Mouse (Mus musculus) liver, embryonic 16.5 days (tissue): ENCODE data around the gene Mmd2. TPM values are rescaled to one million over a fixed set of nuclear protein-coding genes. Genes with fewer than 3 reads are reported as not detected.

Experiments used
- ATAC-seq: fragments of 200-750 bp; cut with Nextera tagmentation; 2 replicates; pipeline ENCODE4 v1.8.0; 2017; ENCODE audit warnings: low read depth, mild to moderate bottlenecking, moderate number of reproducible peaks, moderate library complexity
- H3K27ac ChIP-seq: fragments of 300-500 bp; sonication (generic); 2 replicates; pipeline ENCODE4 v1.5.1; 2014; ENCODE audit warnings: mild to moderate bottlenecking, low read length
- H3K27me3 ChIP-seq: fragments of 300-500 bp; sonication (generic); 2 replicates; pipeline ENCODE4 v1.6.1; 2014; ENCODE audit warnings: low read depth, low read length, mixed read lengths; ENCODE audit not compliant: control insufficient read depth, insufficient read depth
- H3K36me3 ChIP-seq: fragments of 300-500 bp; sonication (generic); 2 replicates; pipeline ENCODE4 v1.6.1; 2014; ENCODE audit warnings: mild to moderate bottlenecking; ENCODE audit not compliant: control insufficient read depth, insufficient read depth
- H3K4me1 ChIP-seq: fragments of 300-500 bp; sonication (generic); 2 replicates; pipeline ENCODE4 v1.6.1; 2014; ENCODE audit warnings: low read depth, low read length, mixed read lengths; ENCODE audit not compliant: control insufficient read depth
- H3K4me2 ChIP-seq: fragments of 300-500 bp; sonication (generic); 2 replicates; pipeline ENCODE4 v1.6.1; 2014; ENCODE audit warnings: low read depth, low read length, mixed read lengths
- H3K4me3 ChIP-seq: fragments of 300-500 bp; sonication (generic); 2 replicates; pipeline ENCODE4 v1.5.1; 2014; ENCODE audit warnings: low read depth, mild to moderate bottlenecking, low read length
- H3K9ac ChIP-seq: fragments of 300-500 bp; sonication (generic); 2 replicates; pipeline ENCODE4 v1.6.1; 2014; ENCODE audit warnings: low read depth, low read length
- H3K9me3 ChIP-seq: fragments of 300-500 bp; sonication (generic); replicated peaks from 2 replicates; pipeline ENCODE4 v1.6.1; 2016; ENCODE audit warnings: low read length; ENCODE audit not compliant: control insufficient read depth
- WGBS: fragments of 180-500 bp; shearing (Covaris S2); extraction: QIAGEN DNeasy Blood & Tissue Kit; methylation state at CpG from one replicate; pipeline ENCODE4 v1.1.7; 2014; ENCODE audit not compliant: insufficient replicate concordance; 5-methylcytosine and 5-hydroxymethylcytosine counted together
- polyA plus RNA-seq: library from polyadenylated mRNA; unstranded; fragments of >200 nt; fragmentation: Nextera tagmentation; extraction: Ambion mirVana; gene quantifications from 2 replicates; pipeline ENCODE4 v1.2.1, GENCODE M21; 2015

Mmd2 gene
- polyA plus RNA-seq, 1 experiment from 2014 or later = 20.6 TPM

- H3K4me2 ChIP-seq = no peak overlapping the region
- H3K9ac ChIP-seq = no peak overlapping the region
- no peaks in the 10 kb centered on the region for H3K36me3 ChIP-seq
- H3K27me3 ChIP-seq = no peaks in the 10 kb centered on the region
- WGBS = 57% methylated on average over 3 of the region's 3 CpGs
- no peaks in the 10 kb centered on the region for H3K9me3 ChIP-seq
- no peaks in the 10 kb centered on the region; the same call in none of the 2 replicates for H3K4me1 ChIP-seq
- no peak overlapping the region for H3K4me3 ChIP-seq
- ATAC-seq = no peak
- H3K27ac ChIP-seq = no peak overlapping the region
Measured at GRCm38 (mm10) chr5:142595698-142596097, 12.9 kb downstream of the Mmd2 start.

DNA sequence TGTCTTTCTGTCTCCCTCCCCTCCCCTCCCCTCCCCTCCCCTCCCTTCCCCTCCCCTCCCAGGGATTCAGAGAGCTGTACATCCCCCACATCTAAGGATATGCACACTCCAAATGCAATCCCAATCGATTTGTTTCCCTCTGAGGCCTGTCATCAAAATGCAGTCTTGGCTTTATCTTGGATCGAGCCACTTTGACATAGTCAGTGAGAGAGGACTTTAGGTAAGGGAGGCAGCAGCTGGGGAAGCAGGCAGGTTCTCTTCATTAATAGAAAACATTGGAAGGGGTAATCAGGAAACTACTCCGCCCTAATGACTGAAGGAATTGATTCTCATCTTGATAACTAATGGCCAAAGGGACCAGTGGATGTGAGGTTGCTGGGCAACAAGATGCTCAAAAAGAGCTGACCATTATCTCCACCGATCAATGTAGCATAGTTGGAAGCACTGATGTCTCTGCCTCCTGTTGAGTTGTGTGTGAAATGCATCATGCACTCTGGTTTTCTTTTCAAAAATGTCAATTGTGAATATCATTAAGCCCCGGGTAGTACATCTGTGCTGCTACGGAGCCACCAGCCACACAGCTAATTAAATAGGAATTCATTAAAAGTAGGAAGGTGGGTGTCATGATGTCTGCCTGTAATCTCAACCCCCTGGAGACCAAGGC lies 17.5 kb downstream of the Mmd2 start:
- no peak overlapping the region for H3K9ac ChIP-seq
- H3K9me3 ChIP-seq = no peaks in the 10 kb centered on the region
- H3K27ac ChIP-seq = no peak overlapping the region
- no peak overlapping the region for H3K4me3 ChIP-seq
- H3K27me3 ChIP-seq = no peaks in the 10 kb centered on the region
- H3K4me1 ChIP-seq = no peaks in the 10 kb centered on the region; the same call in none of the 2 replicates
- WGBS = 62% methylated on average over 6 of the region's 6 CpGs
- ATAC-seq = no peak
- no peak overlapping the region for H3K4me2 ChIP-seq
- no peaks in the 10 kb centered on the region for H3K36me3 ChIP-seq

GRCm38 (mm10) chr5:142583616-142584126 lies 24.9 kb downstream of the Mmd2 start:
- Histone ChIP-seq H3K4me2 (no peak overlapping the region), H3K4me3 (no peak overlapping the region), H3K9ac (no peak overlapping the region), H3K9me3 (no peaks in the 10 kb centered on the region), H3K36me3 (peaks cover 2% of the 10 kb centered on the region; the same call in 1 of the 2 replicates), H3K27ac (no peak overlapping the region), H3K27me3 (no peaks in the 10 kb centered on the region), H3K4me1 (no peaks in the 10 kb centered on the region; the same call in 1 of the 2 replicates)
- 54% methylated on average over 14 of the region's 14 CpGs for WGBS
- no peak for ATAC-seq

- H3K9me3 ChIP-seq = no peaks in the 10 kb centered on the region
- peaks cover 6% of the 10 kb centered on the region; the same call in 1 of the 2 replicates for H3K36me3 ChIP-seq
- ATAC-seq = peak; percentile 13; the same call in 1 of the 2 replicates
- H3K4me3 ChIP-seq = no peak overlapping the region
- H3K27ac ChIP-seq = no peak overlapping the region
- no peaks in the 10 kb centered on the region for H3K4me1 ChIP-seq
- WGBS = 8% methylated on average over 5 of the region's 5 CpGs
- H3K27me3 ChIP-seq = no peaks in the 10 kb centered on the region
- H3K4me2 ChIP-seq = no peak overlapping the region
- no peak overlapping the region for H3K9ac ChIP-seq
Measured at GRCm38 (mm10) chr5:142581517-142581916, 27.1 kb downstream of the Mmd2 start.

DNA sequence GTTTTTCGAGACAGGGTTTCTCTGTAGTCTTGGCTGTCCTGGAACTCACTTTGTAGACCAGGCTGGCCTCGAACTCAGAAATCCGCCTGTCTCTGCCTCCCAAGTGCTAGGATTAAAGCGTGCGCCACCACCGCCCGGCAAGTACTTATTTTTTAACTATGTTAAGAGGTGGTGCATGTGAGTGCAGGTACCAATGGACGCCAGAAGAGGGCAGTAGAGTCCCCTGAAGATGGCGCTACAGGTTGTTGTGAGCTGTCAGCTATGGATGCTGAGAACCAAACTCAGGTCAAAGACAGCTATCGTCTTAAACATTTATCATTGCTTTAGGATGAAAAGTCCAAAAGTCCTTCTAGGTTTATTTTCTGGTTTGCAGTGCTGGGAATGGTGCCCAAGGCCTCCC lies 30.4 kb downstream of the Mmd2 start:
- H3K4me3 ChIP-seq = no peak overlapping the region
- H3K27ac ChIP-seq = no peak overlapping the region
- no peak overlapping the region for H3K9ac ChIP-seq
- peaks cover 6% of the 10 kb centered on the region; the same call in 1 of the 2 replicates for H3K36me3 ChIP-seq
- no peaks in the 10 kb centered on the region for H3K4me1 ChIP-seq
- no peaks in the 10 kb centered on the region for H3K9me3 ChIP-seq
- H3K27me3 ChIP-seq = no peaks in the 10 kb centered on the region
- 74% methylated on average over 10 of the region's 10 CpGs for WGBS
- no peak overlapping the region for H3K4me2 ChIP-seq
- no peak for ATAC-seq

DNA sequence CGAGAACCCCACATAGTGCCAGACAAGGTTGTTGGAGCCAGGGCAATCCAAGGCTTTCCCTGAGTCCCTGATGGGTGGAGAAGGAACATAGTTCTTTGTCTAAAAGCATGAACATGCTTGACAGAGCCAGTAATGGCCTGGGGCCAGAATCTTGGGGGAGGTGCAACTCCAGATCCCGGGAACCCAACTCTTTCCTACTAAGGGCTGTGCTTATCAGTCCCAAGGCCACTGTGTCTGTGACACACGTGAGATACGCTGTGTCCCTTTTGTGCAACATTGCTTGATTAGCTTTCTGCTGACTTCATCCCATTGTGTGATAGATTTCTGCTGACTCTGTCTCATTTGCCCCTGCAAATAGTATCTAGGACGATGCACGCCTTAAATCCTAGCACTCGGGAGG lies 31.8 kb downstream of the Mmd2 start:
- 59% methylated on average over 7 of the region's 7 CpGs for WGBS
- 0 out of 2 replicates have a peak, but pooled peaks have one; percentile 16 for ATAC-seq

DNA sequence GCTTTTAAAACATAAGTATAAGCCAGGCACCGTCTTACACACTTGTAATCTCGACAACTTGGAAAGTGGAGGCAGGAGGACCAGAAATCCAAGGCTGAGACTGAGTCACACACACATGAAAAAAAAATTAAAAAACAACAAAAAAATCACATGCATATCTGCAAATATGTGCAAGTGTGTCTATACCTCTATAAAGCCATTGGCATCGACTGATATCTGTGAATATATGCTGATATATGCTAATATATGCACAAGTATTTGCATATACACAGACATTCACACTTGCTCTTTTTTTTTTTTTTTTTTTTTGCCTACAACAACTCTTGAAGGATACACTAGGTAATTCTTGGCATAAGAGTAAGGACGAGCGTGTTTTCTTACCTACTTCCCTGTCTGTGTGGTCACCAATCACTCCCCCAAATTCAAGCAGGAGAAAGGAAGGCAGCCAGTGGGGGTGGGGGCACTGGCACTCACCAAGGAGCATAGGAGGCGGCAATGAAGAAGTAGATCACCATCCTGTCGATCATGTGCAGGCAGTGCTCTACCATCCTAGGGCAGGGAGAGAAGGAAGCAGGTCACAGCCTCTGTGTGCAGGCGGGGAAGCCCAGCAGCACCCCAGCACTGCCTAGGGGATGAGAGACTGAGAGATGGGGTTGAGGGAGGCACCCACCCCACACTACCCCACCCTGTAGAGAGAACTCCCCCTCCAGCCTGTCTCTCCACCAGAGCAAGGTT lies 34.1 kb downstream of the Mmd2 start:
- Histone ChIP-seq H3K9ac (no peak overlapping the region), H3K27ac (no peak overlapping the region), H3K36me3 (peaks cover 9% of the 10 kb centered on the region), H3K4me3 (no peak overlapping the region), H3K4me1 (no peaks in the 10 kb centered on the region), H3K27me3 (no peaks in the 10 kb centered on the region), H3K4me2 (no peak overlapping the region), H3K9me3 (no peaks in the 10 kb centered on the region)
- 51% methylated on average over 8 of the region's 8 CpGs for WGBS
- ATAC-seq = no peak

More for the DNA sequence above, 31.8 kb downstream of the Mmd2 start:
- H3K36me3 ChIP-seq = peaks cover 9% of the 10 kb centered on the region
- H3K4me3 ChIP-seq = no peak overlapping the region
- no peak overlapping the region for H3K27ac ChIP-seq
- H3K9ac ChIP-seq = no peak overlapping the region
- H3K4me2 ChIP-seq = no peak overlapping the region
- no peaks in the 10 kb centered on the region for H3K9me3 ChIP-seq
- no peaks in the 10 kb centered on the region for H3K27me3 ChIP-seq
- no peaks in the 10 kb centered on the region for H3K4me1 ChIP-seq

- WGBS = 81% methylated on average over 1 of the region's 1 CpGs
- peaks cover 20% of the 10 kb centered on the region for H3K36me3 ChIP-seq
- no peak overlapping the region for H3K27ac ChIP-seq
- no peak overlapping the region for H3K4me3 ChIP-seq
- H3K4me1 ChIP-seq = no peaks in the 10 kb centered on the region
- ATAC-seq = no peak
- peaks cover 3% of the 10 kb centered on the region; the same call in 1 of the 2 replicates for H3K9me3 ChIP-seq
- H3K9ac ChIP-seq = no peak overlapping the region
- H3K27me3 ChIP-seq = no peaks in the 10 kb centered on the region
- no peak overlapping the region for H3K4me2 ChIP-seq
Measured at GRCm38 (mm10) chr5:142564606-142565005, 44.0 kb downstream of the Mmd2 start.

DNA sequence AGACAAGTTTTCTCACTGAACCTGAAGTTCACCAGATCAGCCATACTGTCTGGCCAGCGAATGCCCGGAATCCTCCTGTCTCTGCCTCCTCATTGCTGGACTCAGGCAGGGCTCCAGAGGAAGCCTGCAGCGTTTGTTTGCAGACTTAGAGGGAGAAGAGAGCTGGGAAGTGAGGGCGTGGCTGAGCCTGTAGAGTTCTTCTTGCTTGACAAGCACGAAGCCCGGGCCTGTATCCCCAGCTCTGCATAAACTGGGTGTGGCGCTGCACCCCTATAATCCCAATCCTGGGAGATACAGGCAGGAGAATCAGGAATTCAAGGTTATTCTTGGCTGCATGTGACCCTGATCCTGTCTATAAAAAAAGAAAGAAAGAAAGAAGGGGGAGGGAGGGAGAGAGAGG lies 48.3 kb downstream of the Mmd2 start:
- 47% methylated on average over 7 of the region's 7 CpGs for WGBS
- H3K4me2 ChIP-seq = no peak overlapping the region
- no peaks in the 10 kb centered on the region for H3K4me1 ChIP-seq
- no peaks in the 10 kb centered on the region for H3K9me3 ChIP-seq
- H3K27ac ChIP-seq = no peak overlapping the region
- no peak for ATAC-seq
- no peak overlapping the region for H3K9ac ChIP-seq
- no peaks in the 10 kb centered on the region for H3K36me3 ChIP-seq
- no peaks in the 10 kb centered on the region for H3K27me3 ChIP-seq
- H3K4me3 ChIP-seq = no peak overlapping the region
